Mouse (Mus musculus): ENCODE measurements around the gene Gss.

The Gss gene

DNA sequence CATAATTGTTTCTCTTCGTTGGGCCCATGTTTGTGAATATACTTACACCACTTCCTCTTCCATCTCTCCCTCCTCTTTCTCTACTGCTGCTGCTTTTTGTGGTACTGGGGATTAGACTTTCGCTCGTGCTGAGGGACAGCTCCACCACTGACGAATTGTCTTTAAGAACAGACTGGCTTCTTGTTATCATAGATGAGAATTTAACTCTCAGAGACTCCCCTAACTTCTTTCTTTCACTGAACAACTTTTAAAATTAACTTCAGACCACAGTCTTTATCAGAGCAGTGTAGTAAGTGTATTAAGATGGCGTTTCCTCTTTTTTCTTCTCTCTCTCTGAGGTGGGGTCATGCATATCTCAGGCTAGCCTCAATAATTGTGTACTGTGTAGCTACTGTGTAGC, 68.9 kb downstream of the Gss start:
- ATAC-seq (ENCODE audit: insufficient number of reproducible peaks, low FRiP score, low TSS enrichment), result no peak

- no peak for ATAC-seq (ENCODE audit: insufficient number of reproducible peaks, low FRiP score, low TSS enrichment)
These were observed 73.9 kb downstream of the Gss start for GRCm38 (mm10) chr2:155518531-155519270.

GRCm38 (mm10) chr2:155517455-155518423, 74.9 kb downstream of the Gss start, which contains the start of the genes Acss2 and Ggt7:
TSS of gene Acss2 (plus strand) at chr2:155517948.
TSS of gene Ggt7 (minus strand) at chr2:155518237.
- peak; percentile 88 for ATAC-seq (ENCODE audit: insufficient number of reproducible peaks, low FRiP score, low TSS enrichment)

DNA sequence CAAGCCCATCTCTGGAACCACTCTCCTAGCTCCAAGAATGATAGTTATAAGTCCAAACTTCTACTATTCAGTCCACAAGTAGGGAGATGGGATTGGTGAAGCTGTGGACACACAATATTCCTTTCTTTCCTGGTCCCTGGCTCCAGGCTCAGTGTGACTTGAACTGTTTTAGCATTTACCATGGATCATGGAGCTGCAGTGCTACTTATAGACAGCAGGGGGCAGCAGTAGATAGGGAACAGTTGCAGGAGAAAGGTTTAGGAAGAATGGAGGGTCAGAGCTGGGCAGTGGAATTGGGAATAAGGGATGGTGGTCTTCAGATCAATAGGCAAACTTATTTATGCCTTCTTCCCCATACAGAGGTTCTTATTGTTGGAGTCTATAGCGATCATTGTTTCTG, 76.7 kb downstream of the Gss start:
- no peak for ATAC-seq (ENCODE audit: insufficient number of reproducible peaks, low FRiP score, low TSS enrichment)

DNA sequence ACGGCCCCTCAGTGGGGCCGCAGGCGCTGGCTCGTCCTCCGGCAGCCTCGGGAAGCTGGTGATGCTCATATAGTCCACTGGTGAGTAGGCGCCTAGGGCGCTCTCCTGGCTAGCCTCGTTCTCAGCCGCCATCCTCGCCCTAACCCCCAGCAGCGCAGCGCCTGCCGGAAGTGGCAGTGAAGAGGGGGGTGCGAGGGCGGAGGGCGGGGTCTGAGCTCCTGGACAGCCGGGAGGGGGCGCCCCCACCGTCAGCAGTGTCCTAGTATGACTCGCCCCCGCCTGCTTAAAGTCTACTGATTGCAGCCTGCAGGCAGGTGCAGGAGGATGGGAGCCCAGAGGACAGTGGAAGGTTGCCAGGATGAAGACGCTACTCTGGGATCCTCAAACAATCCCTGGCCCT, 77.9 kb downstream of the Gss start:
- peak; percentile 26; the same call in 1 of the 2 replicates for ATAC-seq (ENCODE audit: insufficient number of reproducible peaks, low FRiP score, low TSS enrichment)

GRCm38 (mm10) chr2:155513543-155513942, 79.1 kb downstream of the Gss start:
- no peak for ATAC-seq (ENCODE audit: insufficient number of reproducible peaks, low FRiP score, low TSS enrichment)

All from cerebellum, adult (tissue).